Mouse (Mus musculus) left cerebral cortex, postnatal 4 days (tissue): ENCODE measurements around the gene Klf5. TPM values are rescaled to one million over a fixed set of nuclear protein-coding genes. Genes with fewer than 3 reads are reported as not detected.

Experiments
- DNase-seq: peaks from one replicate; pipeline ENCODE4 v3.0.0-alpha.2; 2022
- intact Hi-C: fragments of 180-260 bp; cut with DNase I; formaldehyde crosslinking; loops from one replicate; pipeline ENCODE4 v1.15.1; 2025
- total RNA-seq, 2 experiments: library from RNA; stranded (reverse); gene quantifications; 2 replicates each; pipeline ENCODE4 v1.2.3; 2021

Gene Klf5
- total RNA-seq, result 10 to 100 TPM; 19.9 to 20.2 TPM

DNA sequence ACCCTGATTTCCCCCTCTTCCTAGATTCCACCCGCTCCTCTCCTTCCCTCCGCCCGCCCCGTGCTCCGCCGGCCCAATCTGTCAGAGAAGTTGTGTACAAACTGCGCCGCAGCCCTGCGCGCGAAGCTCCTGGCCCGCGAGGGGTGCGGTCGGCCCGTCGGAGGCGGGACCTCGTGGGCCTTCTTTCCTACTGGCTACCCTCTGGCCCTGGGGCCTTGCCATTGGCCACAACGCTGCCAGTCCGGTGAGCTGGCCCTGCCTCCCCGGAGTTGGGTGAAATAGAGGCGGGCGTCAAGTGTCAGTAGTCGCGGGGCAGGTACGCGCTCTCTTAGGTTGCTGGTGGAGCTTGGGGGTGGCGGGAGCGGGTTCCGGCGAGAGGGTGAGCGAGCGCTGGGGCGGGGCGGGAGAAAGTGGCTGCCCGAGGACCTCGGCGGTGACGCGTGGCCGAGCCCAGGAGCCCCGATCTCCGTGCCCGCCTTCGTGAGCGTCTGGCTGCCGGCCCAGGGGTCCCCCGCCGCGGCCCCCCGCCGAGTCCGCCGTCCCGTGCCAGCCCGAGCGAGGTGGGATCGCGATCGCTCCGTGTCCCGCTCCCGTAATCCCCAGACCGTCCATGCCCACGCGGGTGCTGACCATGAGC is at the start of gene Klf5:
Gene Klf5 (plus strand): TSS at position 307 of the 637 bp plus-strand sequence.
- DNase-seq, result peak; percentile 93
- intact Hi-C loops, result loop anchor here (5.0 to 10.0 kb wide), 2 partner anchors 154 to 599 kb away; no protein-coding TSS in a partner anchor

DNA sequence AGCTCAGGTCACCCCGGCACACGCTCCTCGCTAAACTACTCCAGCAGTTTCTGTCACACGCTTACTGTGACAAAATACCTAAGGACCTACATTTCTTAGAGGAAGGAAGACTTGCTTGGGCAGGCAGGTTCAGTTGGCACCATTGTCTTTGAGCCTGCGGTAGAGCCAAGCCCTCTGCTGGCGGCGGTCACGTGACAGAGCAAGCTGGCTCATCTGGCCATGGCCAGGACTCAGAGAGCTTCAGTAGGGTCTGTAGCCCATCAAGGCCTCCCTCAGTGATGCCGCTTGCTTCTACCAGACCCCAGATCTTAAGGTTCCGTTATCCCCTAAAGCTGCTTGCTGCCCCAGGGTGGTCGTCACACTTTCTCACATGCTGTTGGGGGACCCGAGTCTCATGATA is 36.5 kb upstream of the Klf5 start:
- intact Hi-C loops, result no loop called here
- no peak for DNase-seq

DNA sequence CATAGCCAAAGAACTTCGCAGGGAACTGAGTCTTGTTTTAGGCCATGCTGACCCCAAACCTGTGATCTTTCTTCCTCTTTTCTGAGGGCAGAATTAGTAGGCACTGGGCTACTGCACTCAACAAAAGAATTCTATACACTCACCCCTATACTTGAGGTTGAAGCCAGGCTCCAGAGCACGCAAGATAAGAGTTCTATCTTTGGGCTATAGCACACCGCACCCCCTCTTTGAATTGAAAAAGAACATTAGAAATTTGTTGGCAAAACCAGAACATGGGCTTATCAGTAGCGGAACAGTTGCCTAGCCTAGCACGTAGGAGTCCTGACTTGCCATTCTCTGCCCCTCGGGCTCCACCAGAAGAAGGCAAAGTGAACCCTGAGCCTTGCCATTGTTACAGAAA is 34.7 kb upstream of the Klf5 start:
- no peak for DNase-seq
- intact Hi-C loops, result no loop called here

DNA sequence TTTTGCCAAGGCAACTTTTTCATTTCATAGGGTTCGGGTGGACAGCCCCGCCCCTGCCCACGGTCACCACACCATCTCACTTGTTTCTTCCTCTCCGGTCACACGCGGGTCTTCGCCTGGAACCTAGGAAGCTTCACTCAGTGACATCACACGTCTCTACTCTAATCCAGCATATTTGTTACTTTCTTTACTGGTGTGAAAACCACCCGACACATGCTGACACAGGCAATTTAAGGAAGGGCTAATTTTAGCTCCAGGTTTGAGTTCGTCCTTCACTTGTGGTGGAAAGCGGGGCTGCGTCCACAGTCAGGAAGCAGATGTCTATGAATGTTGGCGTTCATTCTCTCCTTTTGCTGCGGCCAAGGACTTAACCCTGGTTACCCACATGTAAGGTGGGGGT is 32.7 kb upstream of the Klf5 start:
- intact Hi-C loops, result no loop called here
- no peak for DNase-seq

DNA sequence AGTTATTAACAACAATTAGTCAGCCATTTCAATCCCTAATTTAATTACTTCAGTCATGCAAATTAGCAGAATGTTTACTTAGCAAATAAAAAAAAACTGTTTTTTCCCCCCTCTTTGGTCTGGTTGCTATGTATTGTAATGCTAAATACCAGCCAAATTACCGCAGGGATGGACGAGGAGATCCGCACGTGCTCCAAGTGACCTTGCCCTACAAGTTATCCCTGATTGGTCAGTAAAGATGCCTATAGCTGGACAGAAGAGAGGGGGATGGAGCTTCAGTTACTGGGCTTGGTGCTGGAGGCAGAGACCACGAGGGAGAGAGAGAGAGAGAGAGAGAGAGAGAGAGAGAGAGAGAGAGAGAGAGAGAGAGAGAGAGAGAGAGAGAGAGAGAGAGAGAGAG is 31.7 kb upstream of the Klf5 start:
- DNase-seq, result no peak
- intact Hi-C loops, result no loop called here

DNA sequence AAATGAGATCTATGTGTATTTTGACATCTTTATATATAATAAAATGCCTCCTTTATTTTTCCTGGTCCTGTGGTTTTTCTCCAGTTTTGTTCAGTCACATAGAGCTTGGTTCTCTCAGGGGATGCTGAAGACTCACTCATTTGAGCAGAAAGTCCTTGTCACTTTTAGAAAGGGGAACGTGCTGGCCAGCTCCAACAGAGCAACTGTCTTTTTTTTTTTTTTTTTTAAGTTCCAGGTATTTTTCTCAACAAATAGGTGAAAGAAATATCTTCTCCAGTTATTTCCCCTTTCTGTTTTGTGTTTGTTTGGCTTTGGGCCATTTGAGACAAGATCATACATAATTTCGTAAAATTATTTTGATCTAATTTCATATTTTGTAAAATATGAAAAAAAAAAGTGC is 24.4 kb upstream of the Klf5 start:
- intact Hi-C loops, result no loop called here
- no peak for DNase-seq

DNA sequence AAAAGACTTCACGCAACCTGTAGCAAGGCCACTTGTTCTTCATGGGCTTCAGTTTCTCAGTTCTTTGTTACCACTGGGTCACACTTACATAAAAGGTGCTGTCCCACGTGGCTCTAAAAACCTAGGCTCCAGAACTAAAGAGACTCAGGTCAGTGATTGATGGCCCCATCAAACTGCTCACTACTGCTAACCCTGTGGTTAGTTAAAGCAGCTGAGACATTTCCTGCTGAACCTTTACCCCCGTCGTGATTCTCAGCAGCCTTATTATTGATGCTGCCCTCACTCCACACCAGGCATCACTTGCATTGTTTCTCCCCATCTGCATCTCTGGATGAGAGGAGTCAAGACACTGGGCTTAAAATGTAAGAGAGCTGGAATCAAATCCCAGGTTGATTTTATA is 22.7 kb upstream of the Klf5 start:
- intact Hi-C loops, result no loop called here
- DNase-seq, result no peak

DNA sequence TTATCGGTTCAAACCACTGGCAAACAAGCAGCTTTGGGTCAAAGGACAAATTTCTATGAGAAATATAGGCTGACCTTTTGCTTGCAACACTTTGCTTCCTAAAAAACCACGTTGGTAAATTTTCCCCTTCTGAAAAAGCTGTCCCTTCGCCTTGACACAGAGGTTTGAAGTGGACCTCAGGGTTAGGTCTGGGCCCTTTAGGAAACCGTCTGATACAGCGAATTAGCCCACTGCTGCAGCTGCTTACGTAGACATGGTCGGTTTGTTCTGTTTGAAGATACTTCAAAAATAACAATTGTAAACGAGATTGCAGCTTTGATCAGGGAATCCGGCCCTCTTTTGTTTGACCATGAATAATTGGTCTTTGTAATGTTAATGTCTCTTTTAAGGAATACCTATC is 20.2 kb upstream of the Klf5 start:
- DNase-seq, result no peak
- intact Hi-C loops, result no loop called here

DNA sequence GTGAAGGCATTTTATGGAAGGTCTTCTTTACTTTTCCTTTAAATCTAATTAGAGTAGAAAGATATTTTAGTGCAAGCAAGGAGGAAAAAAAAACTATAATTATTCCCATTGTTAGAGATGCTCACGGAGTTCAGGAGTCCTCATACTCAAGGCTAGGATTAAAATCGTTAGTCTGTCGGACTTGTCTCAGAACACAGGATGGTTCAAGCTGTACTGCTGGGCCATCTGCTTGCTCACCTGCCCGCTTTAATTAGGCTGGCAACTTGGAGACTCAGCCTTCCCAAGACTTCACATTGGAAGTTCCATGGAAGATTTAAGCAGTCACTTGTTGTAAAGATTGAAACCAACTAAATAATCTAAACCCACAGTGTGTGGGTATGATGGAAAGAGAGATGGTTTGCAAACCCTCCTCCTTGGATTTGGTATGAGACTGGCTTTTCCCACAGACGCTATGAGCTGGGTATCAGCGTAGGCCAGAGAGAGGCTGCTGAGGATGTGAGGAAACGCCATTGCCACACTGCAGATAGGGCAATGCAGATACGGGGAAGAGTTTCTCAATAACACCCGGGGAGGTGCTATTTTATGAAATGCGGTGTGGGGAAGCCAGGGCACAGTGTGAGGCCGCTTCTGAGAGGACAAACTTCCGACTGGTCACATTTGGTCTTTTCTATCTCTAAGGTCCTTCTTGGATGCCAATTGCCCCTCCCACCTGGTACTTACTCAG is 19.6 kb upstream of the Klf5 start:
- intact Hi-C loops, result no loop called here
- no peak for DNase-seq

DNA sequence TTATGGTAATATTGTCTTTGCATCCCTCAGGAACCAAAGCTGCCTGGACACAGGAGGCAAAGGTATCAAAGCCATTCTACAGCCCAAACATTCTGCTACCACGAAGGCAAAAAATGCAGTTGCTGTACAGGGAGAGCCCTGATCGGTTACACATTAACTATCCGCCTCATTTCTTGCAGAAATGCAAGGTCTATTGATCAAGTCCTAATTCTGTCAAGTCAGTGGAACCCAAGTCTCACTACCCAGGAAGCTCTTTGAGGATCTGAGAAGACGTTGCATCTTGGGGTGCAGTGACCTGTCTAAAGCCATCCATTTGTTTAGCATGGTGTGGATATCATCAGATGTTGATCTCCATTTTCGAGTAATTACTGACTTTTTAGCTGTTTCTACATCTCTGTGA is 18.1 kb upstream of the Klf5 start:
- intact Hi-C loops, result no loop called here
- no peak for DNase-seq

DNA sequence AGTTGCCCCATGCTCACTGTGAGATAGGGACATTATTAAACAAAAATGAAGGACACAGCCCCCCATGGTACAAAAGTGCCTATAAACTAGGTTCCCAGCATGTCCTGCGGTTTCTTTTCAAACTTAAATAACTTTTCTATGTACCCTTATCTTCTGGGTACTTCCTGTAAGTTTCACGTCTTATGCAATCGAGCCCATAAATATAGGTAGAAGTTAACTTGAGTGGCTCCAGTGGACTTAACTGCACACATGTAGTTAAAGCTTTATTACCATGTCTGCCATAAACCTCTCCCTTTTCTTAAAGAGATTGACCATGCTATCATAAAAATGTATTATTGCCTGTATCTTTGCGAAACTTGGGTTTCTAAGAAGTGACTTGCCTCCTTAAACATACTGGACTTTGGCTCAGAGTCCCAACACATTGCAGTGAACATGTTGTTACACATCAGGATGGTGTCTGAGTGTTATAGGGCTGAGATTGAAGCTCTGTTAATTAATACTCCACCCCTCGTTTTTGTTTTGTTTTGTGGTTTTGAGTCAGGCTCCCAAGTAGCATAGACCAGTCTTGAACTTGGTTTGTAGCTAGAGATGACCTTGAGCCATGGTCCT is 17.6 kb upstream of the Klf5 start:
- DNase-seq, result no peak
- intact Hi-C loops, result no loop called here

DNA sequence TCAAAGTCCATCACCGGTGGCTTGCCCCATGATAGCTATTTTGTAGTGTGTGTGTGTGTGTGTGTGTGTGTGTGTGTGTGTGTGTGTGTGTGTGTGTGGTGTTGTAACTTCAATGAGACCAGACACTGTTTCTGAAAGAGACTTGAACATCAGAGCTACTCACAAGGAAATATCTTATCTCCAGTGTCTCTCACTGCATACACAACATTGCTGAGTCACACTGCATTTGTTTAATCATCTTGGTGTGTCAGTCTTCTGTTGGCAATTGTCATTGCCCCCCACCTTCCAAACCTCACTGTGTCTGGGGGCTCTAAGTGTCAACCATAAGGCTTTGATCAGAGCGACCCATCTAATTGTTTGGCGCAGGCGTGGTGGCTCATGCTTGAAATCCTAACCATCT is 13.0 kb upstream of the Klf5 start:
- DNase-seq, result no peak
- intact Hi-C loops, result no loop called here

DNA sequence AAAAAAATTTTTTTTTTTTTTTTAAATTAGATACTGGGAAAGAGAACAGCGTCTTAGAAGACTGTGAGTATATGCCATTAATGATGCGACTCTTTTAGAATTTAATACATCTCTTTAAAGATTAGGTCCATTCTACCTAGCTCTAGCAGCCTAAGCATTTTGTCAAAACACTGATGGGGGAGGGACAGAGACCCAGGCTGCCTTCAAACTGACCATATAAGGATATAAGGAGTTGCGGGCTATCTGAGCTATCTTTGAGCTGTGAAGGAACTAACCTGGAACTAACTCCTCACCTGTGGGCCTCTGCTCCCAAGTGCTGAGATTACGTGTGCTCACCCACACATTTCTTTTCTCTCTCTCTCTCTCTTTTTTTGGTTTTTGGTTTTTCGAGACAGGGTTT is 6.3 kb upstream of the Klf5 start:
- intact Hi-C loops, result loop anchor here (10.0 kb wide), 1 partner anchor 147 kb away; no protein-coding TSS in a partner anchor
- no peak for DNase-seq

DNA sequence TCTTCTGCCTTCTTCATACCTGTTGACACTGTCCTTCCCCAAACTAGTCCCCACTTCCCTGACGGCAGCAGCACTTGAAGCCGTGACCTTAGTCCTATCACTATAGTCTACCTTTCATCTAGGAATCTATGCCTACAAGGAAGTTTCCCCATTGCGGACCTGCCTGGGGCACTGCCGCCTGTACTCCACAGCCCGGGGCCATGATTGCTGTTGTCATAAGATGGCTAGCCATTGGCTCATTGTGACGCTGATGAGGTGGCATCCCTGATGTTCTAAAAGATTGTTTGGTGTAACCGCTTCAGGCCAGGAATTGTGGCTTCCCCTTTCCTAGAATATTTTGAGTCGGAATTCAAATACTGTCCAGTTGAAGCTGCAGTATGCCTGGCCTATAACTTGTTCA is 4.1 kb upstream of the Klf5 start:
- intact Hi-C loops, result loop anchor here (10.0 kb wide), 1 partner anchor 150 kb away; no protein-coding TSS in a partner anchor
- no peak for DNase-seq

DNA sequence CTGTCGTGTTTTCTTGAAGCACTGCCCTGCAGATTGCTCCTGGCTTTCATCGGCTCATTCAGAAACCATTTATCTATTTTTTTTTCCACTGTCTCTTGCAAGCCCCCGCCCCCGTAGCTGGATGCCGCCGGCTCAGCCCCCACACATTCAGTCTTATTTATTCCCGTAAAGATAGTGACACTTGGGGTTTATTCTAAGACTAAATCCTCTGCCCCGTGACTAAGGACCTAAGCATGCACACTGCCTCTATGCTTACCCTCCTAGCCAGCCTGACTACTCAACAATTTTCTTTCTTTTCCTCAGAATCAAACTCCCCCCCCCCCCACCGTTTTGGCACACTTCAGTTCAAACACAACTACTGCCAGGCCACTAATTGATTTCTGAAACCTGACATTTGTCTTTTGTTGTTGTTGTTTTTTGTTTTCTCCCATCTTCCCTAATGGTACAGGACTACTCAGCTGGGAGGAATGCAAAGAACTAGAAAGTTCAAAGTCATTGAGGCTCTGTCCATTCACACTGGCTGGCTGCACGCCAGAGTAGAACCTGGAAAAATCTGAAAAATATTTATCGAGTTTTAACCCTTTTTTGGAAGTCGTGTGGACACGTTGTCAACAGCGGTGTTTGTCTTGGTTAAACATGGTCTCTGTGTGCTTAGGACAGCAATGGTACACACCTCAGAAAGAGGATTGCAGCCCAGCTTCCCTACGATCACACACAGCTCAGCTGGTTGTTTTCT is 2.7 kb upstream of the Klf5 start:
- DNase-seq, result no peak
- intact Hi-C loops, result loop anchor here (5.0 to 10.0 kb wide), 2 partner anchors 151 to 602 kb away; no protein-coding TSS in a partner anchor

DNA sequence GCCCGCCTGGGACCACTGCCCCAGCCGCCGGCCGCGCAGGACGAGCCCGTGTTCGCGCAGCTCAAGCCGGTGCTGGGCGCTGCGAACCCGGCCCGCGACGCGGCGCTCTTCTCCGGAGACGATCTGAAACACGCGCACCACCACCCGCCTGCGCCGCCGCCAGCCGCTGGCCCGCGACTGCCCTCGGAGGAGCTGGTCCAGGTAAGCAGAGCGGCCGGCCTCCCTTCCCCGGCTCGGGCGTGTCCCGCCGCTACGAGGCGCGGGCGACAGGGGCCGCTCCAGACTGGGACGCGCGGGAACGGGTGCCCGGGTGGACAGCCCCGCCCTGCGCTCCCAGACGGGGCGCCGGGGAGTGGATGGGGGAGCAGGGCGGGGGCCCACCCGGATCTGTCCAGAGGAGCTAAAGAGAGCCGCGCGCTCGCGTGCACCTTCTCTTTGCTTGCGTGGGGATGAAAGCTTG is 561 bp downstream of the Klf5 start:
- intact Hi-C loops, result loop anchor here (5.0 to 10.0 kb wide), 2 partner anchors 154 to 598 kb away; no protein-coding TSS in a partner anchor
- peak; percentile 54 for DNase-seq

DNA sequence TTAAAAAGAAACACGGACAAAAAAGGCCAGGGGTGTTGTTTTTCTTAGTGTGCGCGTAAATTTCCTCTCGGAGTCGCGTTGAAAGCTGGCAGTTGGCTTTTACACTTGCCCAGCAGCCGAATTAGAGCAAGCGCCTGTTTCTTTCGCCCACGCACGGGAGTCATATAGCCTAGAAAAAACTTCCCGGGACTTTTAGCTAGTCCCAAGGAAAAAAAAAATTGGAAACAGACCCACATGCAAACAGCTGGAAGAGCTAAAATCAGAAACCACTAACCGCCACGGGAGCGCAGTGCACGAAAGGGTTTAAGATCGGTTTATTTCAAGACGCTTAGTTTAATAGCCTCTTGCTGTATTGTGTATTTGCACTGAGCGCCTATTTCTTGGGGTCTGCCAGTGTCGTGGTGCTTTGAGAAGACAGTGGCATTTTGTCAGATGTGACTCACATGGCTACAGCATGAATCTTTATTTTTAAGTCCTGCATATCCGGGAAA is 1.3 kb downstream of the Klf5 start:
- no peak for DNase-seq
- intact Hi-C loops, result loop anchor here (5.0 to 10.0 kb wide), 2 partner anchors 155 to 598 kb away; no protein-coding TSS in a partner anchor

DNA sequence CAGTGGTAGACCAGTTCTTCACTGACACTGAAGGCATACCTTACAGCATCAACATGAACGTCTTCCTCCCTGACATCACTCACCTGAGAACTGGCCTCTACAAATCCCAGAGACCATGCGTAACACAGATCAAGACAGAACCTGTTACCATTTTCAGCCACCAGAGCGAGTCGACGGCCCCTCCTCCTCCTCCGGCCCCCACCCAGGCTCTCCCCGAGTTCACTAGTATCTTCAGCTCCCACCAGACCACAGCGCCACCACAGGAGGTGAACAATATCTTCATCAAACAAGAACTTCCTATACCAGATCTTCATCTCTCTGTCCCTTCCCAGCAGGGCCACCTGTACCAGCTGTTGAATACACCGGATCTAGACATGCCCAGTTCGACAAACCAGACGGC is 3.0 kb downstream of the Klf5 start:
- intact Hi-C loops, result no loop called here
- no peak for DNase-seq

DNA sequence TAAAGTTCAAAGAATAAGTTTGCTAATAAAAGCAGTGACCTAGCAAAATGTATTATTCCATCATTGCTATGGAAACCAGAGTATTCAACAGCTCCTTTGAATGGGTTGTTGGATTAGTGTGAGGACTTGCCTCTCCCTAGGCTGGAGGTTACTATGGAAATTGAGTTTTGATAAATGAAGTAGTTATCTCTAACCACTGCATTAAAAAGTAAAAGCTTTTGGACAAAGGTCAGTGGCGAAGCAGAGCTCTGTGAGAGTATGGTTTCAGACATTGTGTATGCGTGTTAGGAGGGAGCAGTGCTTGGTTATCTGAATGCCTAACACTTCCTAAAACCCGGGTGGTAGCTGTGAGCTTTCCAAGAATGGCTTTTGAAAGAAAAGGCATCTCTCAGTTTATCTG is 5.9 kb downstream of the Klf5 start:
- no peak for DNase-seq
- intact Hi-C loops, result no loop called here

DNA sequence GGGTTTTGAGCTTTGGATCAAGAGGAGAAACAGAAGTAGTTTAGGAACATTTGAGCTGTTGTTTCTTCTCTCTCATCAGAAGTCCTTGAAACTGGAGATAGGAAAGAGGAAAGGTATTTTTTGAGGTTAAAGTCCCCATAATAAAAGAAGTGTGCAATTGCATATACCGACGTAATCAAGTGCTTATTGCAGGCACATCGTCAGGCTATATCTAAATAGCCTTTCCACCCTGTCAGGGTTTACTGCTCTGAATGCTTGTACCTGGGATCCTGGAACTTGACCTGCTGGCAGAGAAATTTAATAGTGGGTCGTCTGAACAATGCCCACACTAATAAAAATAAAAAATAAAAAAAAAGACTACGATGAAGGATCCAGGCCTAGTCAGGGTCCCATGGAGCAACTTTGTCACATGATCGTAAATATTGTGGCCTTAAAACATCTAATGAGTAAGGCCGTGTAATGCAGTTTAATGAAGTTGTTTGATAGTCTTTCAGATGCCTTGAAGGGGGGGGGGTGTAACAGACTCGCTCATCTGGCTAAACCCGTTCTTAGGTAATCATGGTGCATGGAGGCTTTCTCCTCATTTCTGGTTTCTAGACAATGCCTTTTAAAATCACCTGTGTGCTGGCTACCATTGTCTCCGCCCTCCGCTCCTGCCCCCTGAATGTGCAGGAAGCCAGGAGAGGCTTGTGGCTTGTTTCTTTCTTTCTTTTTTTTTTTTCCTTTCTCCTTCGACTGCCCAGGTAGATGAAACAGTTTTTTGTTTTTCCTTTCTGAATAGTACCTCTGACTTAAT is 6.7 kb downstream of the Klf5 start:
- no peak for DNase-seq
- intact Hi-C loops, result no loop called here
